Mouse (Mus musculus) Patski (cell line): ENCODE data around the gene Csrnp2. TPM values are rescaled to one million over a fixed set of nuclear protein-coding genes. Genes with fewer than 3 reads are reported as not detected.
A peak's percentile ranks its signal among the peaks of the same experiment; 100 is the strongest.
"Not testable (repeated sequence)": the region's sequence is repeated elsewhere in the genome, so short reads cannot be mapped to it uniquely, and the experiment has no call there.

Source experiments
- ATAC-seq: fragments of 100-300 bp; one replicate; pipeline ENCODE4 v1.8.0; 2021
- CTCF ChIA-PET: fragments of 350-600 bp; sonication (Branson Sonifier 250); formaldehyde crosslinking; loops from one replicate; lab custom pipeline; 2022; ENCODE audit warnings: inconsistent platforms; lab: Charles Lee
- POLR2A ChIA-PET: fragments of 350-600 bp; sonication (Branson Sonifier 250); formaldehyde crosslinking; loops from one replicate; lab custom pipeline; 2022; ENCODE audit warnings: antibody characterized with exemption, inconsistent platforms; lab: Charles Lee
- DNase-seq: peaks from one replicate; pipeline ENCODE4 v3.0.0-alpha.2; 2011; ENCODE audit warnings: low read depth, low spot score
- H3K27me3 ChIP-seq: fragments of 371-371 bp; one replicate; pipeline ENCODE4 v1.5.1; 2021
- CTCF ChIP-seq: fragments of 100-300 bp; IDR thresholded peaks from one replicate; pipeline ENCODE4 v1.5.1; 2021
- in situ Hi-C: fragments of 300-500 bp; cut with MboI; formaldehyde crosslinking; loops from 3 replicates; pipeline ENCODE4 v1.11.1; 2018; ENCODE audit warnings: low pct_unique_long_range_greater_than_20kb, mixed read lengths
- polyA plus RNA-seq: library from polyadenylated mRNA; unstranded; gene quantifications from one replicate; pipeline ENCODE4 v1.2.3, GENCODE M21; 2021

Csrnp2 gene
- polyA plus RNA-seq, 1 experiment from 2014 or later = 13.7 TPM

GRCm38 (mm10) chr15:100513387-100513786 is 18.1 kb upstream of the Csrnp2 start:
- no peak for TF ChIP-seq CTCF
- ATAC-seq = no peak
- POLR2A ChIA-PET = no interaction called here
- CTCF ChIA-PET = interaction anchor here (1.2 kb wide), 1 partner anchor 11 kb away, joined by 4 read pairs; no protein-coding TSS in a partner anchor
- in situ Hi-C loops = no loop called here
- no peak for DNase-seq
- no peaks in the 10 kb centered on the region for H3K27me3 ChIP-seq

GRCm38 (mm10) chr15:100510072-100510471 is 14.8 kb upstream of the Csrnp2 start:
- in situ Hi-C loops = no loop called here
- POLR2A ChIA-PET = interaction anchor here (0.6 kb wide), 1 partner anchor 960 kb away, joined by 7 read pairs; no protein-coding TSS in a partner anchor
- ATAC-seq (no peak), DNase-seq (no peak)
- H3K27me3 ChIP-seq = no peaks in the 10 kb centered on the region
- no peak for TF ChIP-seq CTCF
- CTCF ChIA-PET = no interaction called here

- in situ Hi-C loops = no loop called here
- no peak for DNase-seq
- POLR2A ChIA-PET = no interaction called here
- no peak for TF ChIP-seq CTCF
- no peak for ATAC-seq
- H3K27me3 ChIP-seq = no peaks in the 10 kb centered on the region
- CTCF ChIA-PET = no interaction called here
These were observed 13.3 kb upstream of the Csrnp2 start for GRCm38 (mm10) chr15:100508454-100509167.

GRCm38 (mm10) chr15:100499506-100499905 is 4.2 kb upstream of the Csrnp2 start:
- POLR2A ChIA-PET, H3K27me3 ChIP-seq, in situ Hi-C loops, CTCF ChIA-PET, ATAC-seq, DNase-seq: not testable (repeated sequence)

GRCm38 (mm10) chr15:100494647-100495046 is 641 bp downstream of the Csrnp2 start:
- ChIA-PET CTCF (no interaction called here), POLR2A (interaction anchor here (0.6 to 1.5 kb wide), 5 partner anchors 10 to 30 kb away, joined by 3 to 5 read pairs (median 4); partner anchors contain the start of gene Letmd1)
- DNase-seq (no peak), ATAC-seq (peak; percentile 13)
- H3K27me3 ChIP-seq = no peaks in the 10 kb centered on the region
- TF ChIP-seq CTCF = no peak
- in situ Hi-C loops = no loop called here

- in situ Hi-C loops = no loop called here
- ChIA-PET POLR2A (no interaction called here), CTCF (interaction anchor here (0.8 to 1.3 kb wide), 2 partner anchors 11 to 34 kb away, joined by 3 to 4 read pairs; no protein-coding TSS in a partner anchor)
- no peaks in the 10 kb centered on the region for H3K27me3 ChIP-seq
- TF ChIP-seq CTCF = no peak
- no peak for ATAC-seq
- DNase-seq = no peak
These were observed 3.3 kb downstream of the Csrnp2 start for GRCm38 (mm10) chr15:100491966-100492365.

GRCm38 (mm10) chr15:100489263-100489662 is 6.0 kb downstream of the Csrnp2 start:
- TF ChIP-seq CTCF = no peak
- in situ Hi-C loops = no loop called here
- POLR2A ChIA-PET = no interaction called here
- no peak for ATAC-seq
- no peak for DNase-seq
- CTCF ChIA-PET = no interaction called here
- H3K27me3 ChIP-seq = no peaks in the 10 kb centered on the region

GRCm38 (mm10) chr15:100488297-100488696 is 7.0 kb downstream of the Csrnp2 start:
- CTCF ChIA-PET, POLR2A ChIA-PET, H3K27me3 ChIP-seq, ATAC-seq, in situ Hi-C loops, DNase-seq: not testable (repeated sequence)

GRCm38 (mm10) chr15:100487050-100487449 is 8.2 kb downstream of the Csrnp2 start:
- POLR2A ChIA-PET = interaction anchor here (0.6 kb wide), 1 partner anchor 196 kb away, joined by 3 read pairs; no protein-coding TSS in a partner anchor
- DNase-seq = no peak
- in situ Hi-C loops = no loop called here

GRCm38 (mm10) chr15:100486450-100486849 is 8.8 kb downstream of the Csrnp2 start:
- CTCF ChIA-PET = interaction anchor here (1.1 kb wide), 2 partner anchors 11 to 23 kb away, joined by 3 read pairs; no protein-coding TSS in a partner anchor

More at GRCm38 (mm10) chr15:100487050-100487449, 8.2 kb downstream of the Csrnp2 start:
- H3K27me3 ChIP-seq = no peaks in the 10 kb centered on the region
- TF ChIP-seq CTCF = no peak
- ATAC-seq = no peak
- CTCF ChIA-PET = interaction anchor here (1.1 kb wide), 2 partner anchors 10 to 24 kb away, joined by 3 read pairs; no protein-coding TSS in a partner anchor

GRCm38 (mm10) chr15:100485576-100485975 is 9.7 kb downstream of the Csrnp2 start:
- in situ Hi-C loops = no loop called here
- no peak for DNase-seq
- no peak for ATAC-seq
- no peak for TF ChIP-seq CTCF
- CTCF ChIA-PET = no interaction called here
- no peaks in the 10 kb centered on the region for H3K27me3 ChIP-seq
- POLR2A ChIA-PET = interaction anchor here (1.4 kb wide), 1 partner anchor 16 kb away, joined by 3 read pairs; no protein-coding TSS in a partner anchor

More at GRCm38 (mm10) chr15:100486450-100486849, 8.8 kb downstream of the Csrnp2 start:
- ATAC-seq (no peak), DNase-seq (no peak)
- TF ChIP-seq CTCF = no peak
- POLR2A ChIA-PET = interaction anchor here (0.6 kb wide), 1 partner anchor 197 kb away, joined by 3 read pairs; no protein-coding TSS in a partner anchor
- in situ Hi-C loops = no loop called here
- no peaks in the 10 kb centered on the region for H3K27me3 ChIP-seq
